Mouse (Mus musculus): ENCODE measurements around the gene Mapre1. TPM values are rescaled to one million over a fixed set of nuclear protein-coding genes. Genes with fewer than 3 reads are reported as not detected.

The Mapre1 gene
- polyA plus RNA-seq (2012; rRNA removed), result 10.4 and 10.7 TPM in 2 replicates

GRCm38 (mm10) chr2:153740500-153741436, at the start of gene Mapre1:
Gene Mapre1, plus strand, starts transcription at chr2:153741274.

GRCm38 (mm10) chr2:153696352-153696751, 44.7 kb upstream of the Mapre1 start, which contains the start of gene Dnmt3c:
Gene Dnmt3c, plus strand, starts transcription at chr2:153696652.

GRCm38 (mm10) chr2:153779394-153779981, 38.4 kb downstream of the Mapre1 start, which contains the start of gene Efcab8:
Gene Efcab8, plus strand, starts transcription at chr2:153779931.

Other genes starting within 250 kb of the Mapre1 start
- not detected in 2 replicates for gene 4930404H24Rik, start 248.5 kb upstream of the Mapre1 start, polyA plus RNA-seq (2012; rRNA removed)
- gene Nol4l, start 211.3 kb upstream of the Mapre1 start, polyA plus RNA-seq (2012; rRNA removed), result 3.7 and 5.8 TPM in 2 replicates
- gene Commd7, start 108.5 kb upstream of the Mapre1 start, polyA plus RNA-seq (2012; rRNA removed), result 9.8 and 10.8 TPM in 2 replicates
- gene Dnmt3b, start 91.8 kb upstream of the Mapre1 start, polyA plus RNA-seq (2012; rRNA removed), result 3.1 and 3.3 TPM in 2 replicates
- 0.70 and 0.77 TPM in 2 replicates for gene Dnmt3c, start 44.6 kb upstream of the Mapre1 start, polyA plus RNA-seq (2012; rRNA removed)
- gene Efcab8, start 38.7 kb downstream of the Mapre1 start, polyA plus RNA-seq (2012; rRNA removed), result 0.07 TPM in 2 replicates
- gene Sun5, start 129.8 kb downstream of the Mapre1 start, polyA plus RNA-seq (2012; rRNA removed), result not detected in 2 replicates
- gene Bpifb2, start 133.8 kb downstream of the Mapre1 start, polyA plus RNA-seq (2012; rRNA removed), result not detected in 2 replicates
- gene Bpifb6, start 159.1 kb downstream of the Mapre1 start, polyA plus RNA-seq (2012; rRNA removed), result not detected in 2 replicates
- 0.03 and 0.04 TPM in 2 replicates for gene Bpifb3, start 177.0 kb downstream of the Mapre1 start, polyA plus RNA-seq (2012; rRNA removed)
- 0.04 TPM in 1 of 2 replicates, not detected in the other for gene Bpifb4, start 196.9 kb downstream of the Mapre1 start, polyA plus RNA-seq (2012; rRNA removed)
- gene Bpifa6, start 233.7 kb downstream of the Mapre1 start, polyA plus RNA-seq (2012; rRNA removed), result not detected in 2 replicates